Mouse (Mus musculus) stomach, postnatal 0 days (tissue): ENCODE measurements around the gene Dop1b.

Source experiments
- CTCF ChIP-seq: IDR thresholded peaks from 2 replicates; pipeline ENCODE4 v1.5.1; 2016; ENCODE audit warnings: antibody characterized with exemption, low read depth, mild to moderate bottlenecking, moderate library complexity
- EP300 ChIP-seq: optimal IDR thresholded peaks from 2 replicates; pipeline ENCODE3; 2016; ENCODE audit warnings: antibody characterized with exemption

GRCm38 (mm10) chr16:93746397-93746796, 34.7 kb downstream of the Dop1b start:
- TF ChIP-seq CTCF (no peak), EP300 (no peak)
